Mouse (Mus musculus) hindbrain, postnatal 0 days (tissue): ENCODE measurements around the gene Maco1. TPM values are rescaled to one million over a fixed set of nuclear protein-coding genes. Genes with fewer than 3 reads are reported as not detected.
"Not testable (repeated sequence)": the region's sequence is repeated elsewhere in the genome, so short reads cannot be mapped to it uniquely, and the experiment has no call there.

Experiments used
- ATAC-seq: fragments of 200-750 bp; cut with Nextera tagmentation; 2 replicates; pipeline ENCODE4 v1.8.0; 2017; ENCODE audit warnings: mild to moderate bottlenecking, moderate TSS enrichment, moderate library complexity
- DNase-seq: peaks from one replicate; pipeline ENCODE4 v3.0.0-alpha.2; 2015; ENCODE audit warnings: low spot score
- H3K27ac ChIP-seq: fragments of 300-500 bp; sonication (generic); 2 replicates; pipeline ENCODE4 v1.5.1; 2014; ENCODE audit warnings: mild to moderate bottlenecking
- H3K27me3 ChIP-seq: fragments of 300-500 bp; sonication (generic); 2 replicates; pipeline ENCODE4 v1.6.1; 2014; ENCODE audit warnings: low read length, mixed read lengths; ENCODE audit not compliant: insufficient read depth
- H3K36me3 ChIP-seq: fragments of 300-500 bp; sonication (generic); 2 replicates; pipeline ENCODE4 v1.6.1; 2014; ENCODE audit warnings: low read length, mixed read lengths; ENCODE audit not compliant: insufficient read depth
- H3K4me1 ChIP-seq: fragments of 300-500 bp; sonication (generic); 2 replicates; pipeline ENCODE4 v1.6.1; 2014; ENCODE audit warnings: antibody characterized with exemption, low read length, mixed read lengths; ENCODE audit not compliant: insufficient read depth
- H3K4me2 ChIP-seq: fragments of 300-500 bp; sonication (generic); 2 replicates; pipeline ENCODE4 v1.6.1; 2014; ENCODE audit warnings: low read depth, mild to moderate bottlenecking, low read length, moderate library complexity, mixed read lengths
- H3K4me3 ChIP-seq: fragments of 300-500 bp; sonication (generic); 2 replicates; pipeline ENCODE4 v1.5.1; 2014; ENCODE audit warnings: low read length
- H3K9ac ChIP-seq: fragments of 300-500 bp; sonication (generic); replicated peaks from 2 replicates; pipeline ENCODE4 v1.6.1; 2014; ENCODE audit warnings: mild to moderate bottlenecking, low read length, moderate library complexity, mixed read lengths
- H3K9me3 ChIP-seq: fragments of 300-500 bp; sonication (generic); 2 replicates; pipeline ENCODE4 v1.6.1; 2016; ENCODE audit warnings: low read length, mixed read lengths
- CTCF ChIP-seq: IDR thresholded peaks from 2 replicates; pipeline ENCODE4 v1.5.1; 2016; ENCODE audit warnings: antibody characterized with exemption, control low read depth, low read depth
- WGBS: fragments of 180-500 bp; shearing (Covaris S2); extraction: QIAGEN DNeasy Blood & Tissue Kit; methylation state at CpG from one replicate; pipeline ENCODE4 v1.1.7; 2014; 5-methylcytosine and 5-hydroxymethylcytosine counted together
- polyA plus RNA-seq: library from polyadenylated mRNA; unstranded; fragments of >200 nt; fragmentation: Nextera tagmentation; extraction: Ambion mirVana; gene quantifications from 2 replicates; pipeline ENCODE4 v1.2.1, GENCODE M21; 2015
- total RNA-seq: library from RNA; depleted of rRNA; stranded (reverse); fragments of >200 nt; gene quantifications from 2 replicates; pipeline ENCODE4 v1.2.3, GENCODE M21; 2014

Maco1 gene
- total and polyA plus RNA-seq, 2 experiments from 2014 or later, result 45.5 to 70.3 TPM

GRCm38 (mm10) chr4:134838221-134838620 is 14.9 kb downstream of the Maco1 start:
- no peak overlapping the region for H3K4me2 ChIP-seq
- no peaks in the 10 kb centered on the region; the same call in 1 of the 2 replicates for H3K36me3 ChIP-seq
- DNase-seq (no peak), ATAC-seq (no peak)
- no peak overlapping the region for H3K9ac ChIP-seq
- no peaks in the 10 kb centered on the region for H3K27me3 ChIP-seq
- no peak for TF ChIP-seq CTCF
- H3K4me3 ChIP-seq, result no peak overlapping the region
- WGBS, result 80% methylated on average over 1 of the region's 1 CpGs
- H3K9me3 ChIP-seq, result no peaks in the 10 kb centered on the region
- no peaks in the 10 kb centered on the region; the same call in 1 of the 2 replicates for H3K4me1 ChIP-seq
- H3K27ac ChIP-seq, result no peak overlapping the region

DNA sequence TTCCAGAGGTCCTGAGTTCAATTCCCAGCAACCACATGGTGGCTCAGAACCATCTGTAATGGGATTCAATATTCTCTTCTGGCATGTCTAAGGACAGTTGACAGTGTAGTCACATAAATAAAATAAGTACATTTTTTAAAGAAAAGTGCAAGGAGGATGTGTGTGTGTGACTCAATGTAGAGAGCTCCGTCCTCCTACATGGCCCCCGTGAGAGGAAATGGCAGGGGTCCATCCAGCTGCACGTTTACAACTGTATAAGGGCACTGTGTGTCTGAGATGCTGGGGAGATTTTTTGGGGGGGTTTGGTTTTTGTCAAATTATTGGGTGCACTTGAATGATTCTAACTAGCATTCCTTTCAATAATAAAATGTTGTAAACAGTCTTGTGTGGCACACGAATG is 17.7 kb downstream of the Maco1 start:
- WGBS, result 82% methylated on average over 4 of the region's 4 CpGs

GRCm38 (mm10) chr4:134831934-134832333 is 21.2 kb downstream of the Maco1 start:
- WGBS, result 89% methylated on average over 3 of the region's 3 CpGs
- no peak overlapping the region for H3K9ac ChIP-seq
- no peak overlapping the region for H3K4me2 ChIP-seq
- H3K4me3 ChIP-seq, result no peak overlapping the region
- no peak for TF ChIP-seq CTCF
- ATAC-seq (no peak), DNase-seq (no peak)
- H3K27me3 ChIP-seq, result no peaks in the 10 kb centered on the region
- peaks cover 17% of the 10 kb centered on the region for H3K36me3 ChIP-seq
- H3K27ac ChIP-seq, result no peak overlapping the region
- H3K9me3 ChIP-seq, result no peaks in the 10 kb centered on the region
- H3K4me1 ChIP-seq, result no peaks in the 10 kb centered on the region

More for the DNA sequence above, 17.7 kb downstream of the Maco1 start:
- Histone ChIP-seq H3K4me3 (no peak overlapping the region), H3K4me1 (no peaks in the 10 kb centered on the region; the same call in 1 of the 2 replicates), H3K36me3 (peaks cover 3% of the 10 kb centered on the region), H3K27me3 (no peaks in the 10 kb centered on the region), H3K4me2 (no peak overlapping the region), H3K9me3 (no peaks in the 10 kb centered on the region), H3K9ac (no peak overlapping the region), H3K27ac (no peak overlapping the region)
- no peak for TF ChIP-seq CTCF
- DNase-seq (no peak), ATAC-seq (no peak)

DNA sequence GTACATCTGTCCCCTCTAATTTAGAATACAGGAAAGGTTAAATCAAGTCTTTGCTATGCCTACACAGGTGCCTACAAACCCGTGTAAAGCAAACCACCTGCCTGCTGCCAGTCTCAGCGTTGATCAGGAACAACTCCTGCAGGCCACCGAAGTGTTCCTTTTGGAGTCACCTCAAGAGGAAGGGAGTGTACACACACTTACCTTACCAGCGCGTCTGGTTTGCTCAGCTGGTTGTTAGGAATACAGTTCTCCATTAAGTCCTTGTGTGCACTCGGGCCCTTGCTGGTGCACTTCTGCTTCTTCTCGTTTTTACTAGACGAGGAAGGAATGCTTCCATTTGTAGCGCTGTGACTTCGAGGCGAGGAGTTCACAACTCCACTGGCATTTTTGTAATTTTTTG is 25.3 kb downstream of the Maco1 start:
- Histone ChIP-seq H3K36me3 (peaks cover 28% of the 10 kb centered on the region), H3K4me2 (no peak overlapping the region), H3K4me3 (no peak overlapping the region), H3K27me3 (no peaks in the 10 kb centered on the region), H3K27ac (no peak overlapping the region), H3K9ac (no peak overlapping the region), H3K4me1 (no peaks in the 10 kb centered on the region), H3K9me3 (no peaks in the 10 kb centered on the region)
- no peak for ATAC-seq
- WGBS, result 97% methylated on average over 11 of the region's 11 CpGs
- no peak for TF ChIP-seq CTCF
- DNase-seq, result no peak

DNA sequence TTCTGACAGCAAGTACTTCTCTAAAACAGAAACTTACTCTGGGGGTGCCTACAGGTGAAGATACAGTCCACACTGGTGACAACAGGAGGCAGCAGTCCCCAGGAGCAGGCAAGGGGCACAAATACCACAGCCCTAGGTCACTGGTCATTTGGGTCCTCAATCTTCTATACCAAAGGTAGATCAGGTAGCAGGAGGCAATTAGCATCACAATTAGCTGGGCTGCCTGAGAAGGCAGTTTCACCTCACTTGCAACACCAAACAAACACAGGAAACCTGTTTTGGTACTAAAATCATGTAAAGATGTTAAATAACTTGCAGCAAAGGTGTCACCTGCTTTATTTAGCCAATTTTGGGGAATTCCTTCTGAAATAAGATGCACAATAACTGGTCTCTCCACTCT is 26.8 kb downstream of the Maco1 start:
- peaks cover 32% of the 10 kb centered on the region for H3K36me3 ChIP-seq
- H3K9me3 ChIP-seq, result no peaks in the 10 kb centered on the region
- no peaks in the 10 kb centered on the region for H3K27me3 ChIP-seq
- no peak for TF ChIP-seq CTCF
- DNase-seq (no peak), ATAC-seq (no peak)
- H3K4me2 ChIP-seq, result no peak overlapping the region
- H3K4me1 ChIP-seq, result no peaks in the 10 kb centered on the region
- H3K4me3 ChIP-seq, result no peak overlapping the region
- no peak overlapping the region for H3K27ac ChIP-seq
- H3K9ac ChIP-seq, result no peak overlapping the region

DNA sequence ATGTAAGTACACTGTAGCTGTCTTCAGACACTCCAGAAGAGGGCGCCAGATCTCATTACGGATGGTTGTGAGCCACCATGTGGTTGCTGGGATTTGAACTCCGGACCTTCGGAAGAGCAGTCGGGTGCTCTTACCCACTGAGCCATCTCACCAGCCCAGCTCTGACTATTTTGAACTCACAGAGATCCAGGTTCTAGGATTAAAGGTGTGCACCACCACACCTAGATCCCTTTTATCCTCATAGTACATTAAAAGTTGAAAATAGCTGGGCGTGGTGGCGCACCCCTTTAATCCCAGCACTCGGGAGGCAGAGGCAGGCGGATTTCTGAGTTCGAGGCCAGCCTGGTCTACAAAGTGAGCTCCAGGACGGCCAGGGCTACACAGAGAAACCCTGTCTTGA is 27.3 kb downstream of the Maco1 start:
- not testable (repeated sequence) for H3K27ac ChIP-seq, H3K4me3 ChIP-seq, H3K27me3 ChIP-seq, H3K9ac ChIP-seq, H3K4me2 ChIP-seq, DNase-seq, ATAC-seq, H3K9me3 ChIP-seq, H3K4me1 ChIP-seq
- 97% methylated on average over 9 of the region's 11 CpGs for WGBS
- peaks cover 32% of the 10 kb centered on the region for H3K36me3 ChIP-seq

GRCm38 (mm10) chr4:134823560-134823959 is 29.6 kb downstream of the Maco1 start:
- DNase-seq (no peak), ATAC-seq (no peak)
- Histone ChIP-seq H3K27me3 (no peaks in the 10 kb centered on the region), H3K36me3 (peaks cover 23% of the 10 kb centered on the region), H3K9me3 (no peaks in the 10 kb centered on the region), H3K9ac (no peak overlapping the region), H3K4me3 (no peak overlapping the region), H3K4me1 (no peaks in the 10 kb centered on the region), H3K27ac (no peak overlapping the region), H3K4me2 (no peak overlapping the region)
- TF ChIP-seq CTCF, result no peak
- 64% methylated on average over 2 of the region's 2 CpGs for WGBS
